Mouse (Mus musculus) fat pad, adult 2 months (tissue): ENCODE results near the gene Pramef8.
A peak's percentile ranks its signal among the peaks of the same experiment; 100 is the strongest.
"Not testable (repeated sequence)": the region's sequence is repeated elsewhere in the genome, so short reads cannot be mapped to it uniquely, and the experiment has no call there.

Experiments used
- DNase-seq: peaks from one replicate; pipeline ENCODE4 v3.0.0-alpha.2; 2011; ENCODE audit warnings: low read depth, low spot score; ENCODE audit errors: extremely low read depth

The Pramef8 gene

GRCm38 (mm10) chr4:143412219-143413092, at the start of gene Pramef8:
Gene Pramef8 (plus strand): TSS chr4:143412426.
- DNase-seq = peak; percentile 71

GRCm38 (mm10) chr4:143366415-143367041, 45.7 kb upstream of the Pramef8 start:
- DNase-seq = no peak

- no peak for DNase-seq
These were observed 32.7 kb upstream of the Pramef8 start for GRCm38 (mm10) chr4:143379480-143379879.

GRCm38 (mm10) chr4:143379931-143380715, 32.1 kb upstream of the Pramef8 start:
- DNase-seq = no peak

GRCm38 (mm10) chr4:143380716-143381004, 31.6 kb upstream of the Pramef8 start:
- DNase-seq = no peak

GRCm38 (mm10) chr4:143382163-143382562, 30.1 kb upstream of the Pramef8 start:
- no peak for DNase-seq

GRCm38 (mm10) chr4:143383646-143384045, 28.6 kb upstream of the Pramef8 start:
- no peak for DNase-seq

GRCm38 (mm10) chr4:143388955-143389702, 23.1 kb upstream of the Pramef8 start:
- DNase-seq = no peak

- DNase-seq = no peak
These were observed 18.0 kb upstream of the Pramef8 start, which contains the start of gene Pramel1 for GRCm38 (mm10) chr4:143394181-143394580. Gene Pramel1 (plus strand): TSS chr4:143394428.

GRCm38 (mm10) chr4:143411566-143412218, 534 bp upstream of the Pramef8 start:
- DNase-seq = peak; percentile 36

- no peak for DNase-seq
These were observed 1.4 kb downstream of the Pramef8 start for GRCm38 (mm10) chr4:143413621-143414020.

- DNase-seq = no peak
These were observed 1.9 kb downstream of the Pramef8 start for GRCm38 (mm10) chr4:143414121-143414520.

- DNase-seq = not testable (repeated sequence)
These were observed 14.5 kb downstream of the Pramef8 start for GRCm38 (mm10) chr4:143426770-143427169.

GRCm38 (mm10) chr4:143450224-143450623, 38.0 kb downstream of the Pramef8 start, which contains the start of gene Oog4:
Gene Oog4 (minus strand): TSS chr4:143450324.
- no peak for DNase-seq
